Mouse (Mus musculus) kidney, adult 2 months (tissue): ENCODE measurements around the gene Plin5.
"Not testable (repeated sequence)": the region's sequence is repeated elsewhere in the genome, so short reads cannot be mapped to it uniquely, and the experiment has no call there.

Experiments
- CTCF ChIP-seq: fragments of 200-500 bp; conservative IDR thresholded peaks from 2 replicates; pipeline ENCODE4 v1.5.1; 2011; ENCODE audit warnings: low read depth, mild to moderate bottlenecking, control low read depth, low read length, moderate library complexity, mixed read lengths; ENCODE audit not compliant: insufficient read depth, insufficient read length
- POLR2A ChIP-seq: fragments of 200-500 bp; IDR thresholded peaks from one replicate; pipeline ENCODE4 v1.6.1; 2011; ENCODE audit warnings: low read depth, low read length, control low read depth

DNA sequence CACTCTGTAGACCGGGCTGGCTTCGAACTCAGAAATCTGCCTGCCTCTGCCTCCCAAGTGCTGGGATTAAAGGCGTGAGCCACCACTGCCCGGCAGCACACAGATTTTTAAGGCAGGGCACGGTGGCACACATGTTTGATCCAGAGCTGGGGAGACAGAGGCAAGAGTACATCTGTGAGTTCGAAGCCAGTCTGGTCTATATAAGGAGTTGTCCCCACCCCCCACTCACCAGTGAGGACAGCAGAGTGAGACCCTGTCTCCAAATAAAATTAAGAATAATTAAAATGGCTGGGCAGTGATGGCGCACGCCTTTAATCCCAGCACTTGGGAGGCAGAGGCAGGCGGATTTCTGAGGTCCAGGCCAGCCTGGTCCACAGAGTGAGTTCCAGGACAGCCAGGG lies 39.0 kb downstream of the Plin5 start:
- TF ChIP-seq CTCF, POLR2A: not testable (repeated sequence)
